In genomic region chr2:158207848-158208247, GRCm38 (mm10) we compare ENCODE assay signal across 7 mouse cellular contexts. TPM values are rescaled to one million over a fixed set of nuclear protein-coding genes. Genes with fewer than 3 reads are reported as not detected.
DNase-seq lines count a peak whose midpoint lies in the region; ATAC-seq and TF ChIP-seq lines count a peak whose summit lies in the region.

No protein-coding gene starts in this region.

- peak; percentile 97 for TF ChIP-seq CTCF in E14TG2a.4 (conservative IDR thresholded peaks at IDR 0.05; ENCODE audit: low read length)
- TF ChIP-seq CTCF in lung, embryonic 14.5 days (IDR thresholded peaks at IDR 0.05; ENCODE audit: low read depth): peak; percentile 97

- peak overlapping the region; percentile 53 for H3K4me3 ChIP-seq in E14TG2a.4 (replicated peaks; ENCODE audit: low read length)
- no peak overlapping the region for H3K4me3 ChIP-seq in lung, embryonic 14.5 days (ENCODE audit: low read depth, low read length)

- H3K4me2 ChIP-seq in lung, embryonic 14.5 days: no peak overlapping the region

- H3K36me3 ChIP-seq in E14TG2a.4 (ENCODE audit: insufficient read depth, low read length): no peaks in the 10 kb centered on the region
- 0 out of 2 replicates have a peak, but pooled peaks cover 5% of the 10 kb centered on the region for H3K36me3 ChIP-seq in lung, embryonic 14.5 days (ENCODE audit: insufficient read depth)

- intact Hi-C loops in heart, postnatal 10 days (cut with DNase I): loop anchor here (1.0 to 10.0 kb wide), 4 partner anchors 50 to 603 kb away; partner anchors contain the start of gene Bpi

- ATAC-seq in activated CD4-positive, CD25-positive, alpha-beta regulatory T cell, adult 4 months: peak; percentile 46
- ATAC-seq in lung, embryonic 14.5 days (ENCODE audit: insufficient read depth): peak; percentile 30; the same call in 1 of the 2 replicates

- peaks cover 28% of the 10 kb centered on the region for H3K4me1 ChIP-seq in E14TG2a.4 (replicated peaks; ENCODE audit: low read depth, low read length)
- peaks cover 9% of the 10 kb centered on the region; the same call in 1 of the 2 replicates for H3K4me1 ChIP-seq in lung, embryonic 14.5 days (ENCODE audit: insufficient read depth)

- DNase-seq in embryo, embryonic 11 days: peak; percentile 81
- DNase-seq in heart, postnatal 10 days: peak; percentile 82 to 86
- peak; percentile 84 to 86 for DNase-seq in kidney, postnatal 4 days
- DNase-seq in lung, embryonic 14.5 days: peak; percentile 85
- DNase-seq in retina, postnatal 7 days (ENCODE audit: low read depth, low spot score): peak; percentile 70

- no peak overlapping the region for H3K9ac ChIP-seq in lung, embryonic 14.5 days

- 10% methylated on average over 12 of the region's 12 CpGs for WGBS in lung, embryonic 14.5 days

- no peak overlapping the region for H3K27ac ChIP-seq in lung, embryonic 14.5 days (ENCODE audit: low read depth)

- H3K27me3 ChIP-seq in E14TG2a.4 (ENCODE audit: insufficient read depth, low read length): peaks cover 15% of the 10 kb centered on the region
- no peaks in the 10 kb centered on the region for H3K27me3 ChIP-seq in lung, embryonic 14.5 days (ENCODE audit: insufficient read depth, low read length)

- H3K9me3 ChIP-seq in E14TG2a.4 (ENCODE audit: low read length): no peaks in the 10 kb centered on the region
- no peaks in the 10 kb centered on the region for H3K9me3 ChIP-seq in lung, embryonic 14.5 days (ENCODE audit: low read depth, low read length)

RNA-seq across cellular contexts. Expression of gene D630003M21Rik, which starts 21.2 kb away (rescaled TPM):
- polyA plus RNA-seq in activated CD4-positive, CD25-positive, alpha-beta regulatory T cell, adult 4 months (2017; shearing (Covaris generic)): not detected
- 1 to 10 TPM; 8.6 to 8.7 TPM for total RNA-seq in heart, postnatal 10 days (2021)
- 6.4 and 9.1 TPM in 2 replicates for polyA plus RNA-seq in lung, embryonic 14.5 days (2014; fragmentation: Nextera tagmentation; extraction: Ambion mirVana)

RNA-seq across cellular contexts. Expression of gene Bpi, which starts 50.0 kb away (rescaled TPM):
- polyA plus RNA-seq in activated CD4-positive, CD25-positive, alpha-beta regulatory T cell, adult 4 months (2017; shearing (Covaris generic)): not detected
- not detected for total RNA-seq in heart, postnatal 10 days (2021)
- polyA plus RNA-seq in lung, embryonic 14.5 days (2014; fragmentation: Nextera tagmentation; extraction: Ambion mirVana): not detected in 2 replicates
